Mouse (Mus musculus): ENCODE data around the gene Gm17584. TPM values are rescaled to one million over a fixed set of nuclear protein-coding genes. Genes with fewer than 3 reads are reported as not detected.
"Not testable (repeated sequence)": the region's sequence is repeated elsewhere in the genome, so short reads cannot be mapped to it uniquely, and the experiment has no call there.

Gene Gm17584
- polyA plus RNA-seq (2012; rRNA removed) = not detected in 2 replicates

GRCm38 (mm10) chrX:124500263-124500662, at the start of gene Gm17584:
TSS of gene Gm17584 (plus strand) at chrX:124500563.
- H3K4me3 ChIP-seq (ENCODE audit: extremely low read depth, insufficient read depth, insufficient read length); H3K4me1 ChIP-seq (ENCODE audit: control insufficient read depth, insufficient read depth, insufficient read length); DNase-seq (ENCODE audit: low read depth in 1 of 2, low spot score in 2 of 2); H3K27ac ChIP-seq (ENCODE audit: insufficient read depth, low read length); H3K36me3 ChIP-seq (ENCODE audit: control insufficient read depth, insufficient read depth, low read length); H3K27me3 ChIP-seq (ENCODE audit: control insufficient read depth, insufficient read depth, low read length): not testable (repeated sequence)
- WGBS = no CpG with 5 or more reads among the region's 4 CpGs

Other genes with a start within 250 kb of the Gm17584 start
- not detected in 2 replicates for gene Gm17469, start 129.3 kb downstream of the Gm17584 start, polyA plus RNA-seq (2012; rRNA removed)